Mouse (Mus musculus) spleen, embryonic (tissue): Measurements from ENCODE around the gene Bpgm.

ENCODE experiments used
- CTCF ChIA-PET: fragments of 350-600 bp; sonication (Branson Sonifier 250); formaldehyde crosslinking; loops from one replicate; lab custom pipeline; 2022; lab: Charles Lee

Gene Bpgm

DNA sequence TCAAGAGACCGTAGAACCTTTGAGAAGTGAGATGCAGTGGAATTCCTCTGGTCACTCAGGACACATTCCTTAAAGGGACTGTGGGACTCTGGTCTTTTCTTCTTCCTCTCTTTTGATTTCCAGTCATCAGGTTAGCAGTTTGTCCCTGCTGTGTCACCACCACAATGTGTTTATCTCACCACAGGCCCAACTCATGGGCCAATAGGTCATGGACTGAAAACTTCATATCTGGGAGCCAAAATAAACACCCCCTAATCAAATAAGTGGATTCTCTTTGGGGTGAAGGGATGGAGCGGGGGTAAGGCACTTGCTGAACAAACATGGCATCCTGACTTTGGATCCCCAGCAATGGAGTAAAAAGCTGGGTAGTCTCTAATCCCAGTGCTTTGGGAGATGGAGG lies 52.1 kb downstream of the Bpgm start:
- CTCF ChIA-PET = no interaction called here

GRCm38 (mm10) chr6:34529992-34530391 lies 54.0 kb downstream of the Bpgm start:
- CTCF ChIA-PET = no interaction called here

DNA sequence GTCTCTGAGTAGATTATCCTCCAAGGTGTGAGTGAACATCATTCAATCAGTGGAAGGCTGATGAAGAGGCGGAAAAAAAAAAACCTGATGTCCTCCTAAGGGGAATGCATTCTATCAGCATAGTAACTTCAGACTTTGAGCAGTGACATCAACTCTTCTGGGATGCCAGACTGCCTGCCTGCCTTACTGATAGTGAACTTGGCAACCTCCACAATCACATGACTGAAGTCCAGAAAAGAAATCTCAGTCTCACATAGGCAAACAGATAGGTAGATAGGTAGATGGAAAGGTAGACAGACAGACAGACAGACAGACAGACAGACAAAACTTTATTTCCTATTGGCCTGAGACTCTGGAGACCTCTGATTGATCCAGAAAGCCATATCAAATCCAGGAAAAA lies 57.0 kb downstream of the Bpgm start:
- CTCF ChIA-PET = no interaction called here

DNA sequence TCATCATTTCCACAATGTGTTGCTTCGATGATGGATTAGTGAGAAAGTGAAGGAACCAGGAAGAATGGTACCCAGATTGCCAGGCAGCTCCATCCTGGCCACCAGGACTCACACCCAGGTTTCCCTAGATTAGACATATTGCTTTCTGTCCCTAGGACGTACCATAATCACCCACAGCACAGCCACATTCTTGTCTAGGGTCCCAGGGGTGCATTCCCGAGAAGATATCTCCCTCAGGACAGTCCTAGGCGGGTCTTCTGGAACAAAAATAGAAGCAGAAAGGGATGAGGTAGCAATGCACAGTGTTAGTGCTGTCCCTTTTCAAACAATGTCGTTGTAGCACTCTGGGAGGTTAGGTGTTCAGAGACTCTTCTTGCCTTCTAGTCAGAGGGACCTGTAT lies 57.9 kb downstream of the Bpgm start:
- CTCF ChIA-PET = no interaction called here

DNA sequence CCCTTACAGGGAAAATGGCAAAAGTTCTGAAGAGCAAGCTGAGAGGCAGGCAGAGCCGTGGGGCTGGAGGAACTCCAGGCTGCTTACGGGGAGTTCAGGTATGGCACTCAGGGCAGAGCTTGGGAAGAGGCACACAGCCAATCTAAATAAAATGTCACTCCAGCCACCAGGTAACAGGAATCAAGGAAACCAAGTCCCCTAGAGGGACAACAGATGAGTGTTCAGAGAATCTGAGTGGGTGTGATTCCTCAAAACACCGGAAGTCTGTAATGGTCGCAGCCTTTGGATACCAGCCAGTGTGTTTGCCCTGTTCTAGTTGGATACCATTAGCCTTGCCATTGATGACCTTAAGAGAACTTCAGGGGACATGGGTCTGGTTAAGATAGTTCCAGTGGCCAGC lies 66.9 kb downstream of the Bpgm start:
- CTCF ChIA-PET = no interaction called here

- CTCF ChIA-PET = no interaction called here
These were observed 67.5 kb downstream of the Bpgm start for GRCm38 (mm10) chr6:34543303-34544206.

GRCm38 (mm10) chr6:34544207-34544602 lies 68.2 kb downstream of the Bpgm start:
- CTCF ChIA-PET = no interaction called here

GRCm38 (mm10) chr6:34545286-34545685 lies 69.3 kb downstream of the Bpgm start:
- CTCF ChIA-PET = no interaction called here

DNA sequence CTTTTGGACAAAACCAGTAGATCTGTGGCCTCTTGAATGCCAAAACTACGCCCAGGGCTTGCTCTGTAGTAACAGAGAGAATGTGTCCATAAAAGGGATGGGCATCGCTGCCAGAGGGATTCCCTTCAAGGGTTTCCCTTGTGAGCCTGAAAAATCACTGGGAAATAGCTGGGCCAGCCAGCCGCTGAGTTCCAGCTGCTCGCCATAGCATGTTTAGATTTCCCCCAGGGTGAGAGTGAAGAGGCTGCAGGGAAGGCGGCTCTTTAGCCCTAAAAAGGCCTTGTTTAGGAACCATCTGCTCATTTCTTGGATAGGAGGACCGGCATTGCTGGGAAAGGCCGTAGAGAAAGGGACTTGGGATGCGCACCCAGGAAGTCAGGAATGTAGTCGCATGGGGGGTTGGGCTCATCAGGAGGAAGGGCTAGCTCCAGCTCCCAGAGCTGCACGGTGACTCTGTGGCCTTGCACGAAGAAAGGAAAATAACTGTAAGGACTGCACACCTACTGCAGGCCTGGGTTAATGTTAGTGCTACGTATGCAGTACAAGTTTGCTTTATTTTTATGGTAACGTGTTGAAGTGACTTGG lies 72.5 kb downstream of the Bpgm start:
- CTCF ChIA-PET = interaction anchor here (0.6 kb wide), 1 partner anchor 586 kb away, joined by 10 read pairs; no protein-coding TSS in a partner anchor

DNA sequence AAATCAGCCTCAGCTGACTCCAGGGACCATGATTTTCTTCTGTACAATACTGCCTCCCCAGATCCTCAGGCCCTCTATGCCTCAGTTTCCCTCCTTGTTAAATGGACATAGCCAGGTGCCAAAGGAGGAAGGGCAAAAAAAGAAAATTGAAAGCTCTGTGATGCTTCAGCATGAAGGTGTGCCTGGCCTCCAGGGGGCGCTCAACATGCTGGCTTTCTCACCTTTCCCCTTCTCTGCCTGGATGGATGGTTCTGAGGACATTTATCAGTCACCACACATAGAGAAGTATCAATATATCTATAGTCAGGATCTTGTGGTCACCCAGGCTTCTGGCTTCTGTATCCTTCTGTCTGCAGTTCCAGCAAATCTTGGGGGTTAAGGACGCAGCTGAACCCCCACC lies 73.0 kb downstream of the Bpgm start:
- CTCF ChIA-PET = no interaction called here

- CTCF ChIA-PET = no interaction called here
These were observed 76.6 kb downstream of the Bpgm start for GRCm38 (mm10) chr6:34552489-34553157.

DNA sequence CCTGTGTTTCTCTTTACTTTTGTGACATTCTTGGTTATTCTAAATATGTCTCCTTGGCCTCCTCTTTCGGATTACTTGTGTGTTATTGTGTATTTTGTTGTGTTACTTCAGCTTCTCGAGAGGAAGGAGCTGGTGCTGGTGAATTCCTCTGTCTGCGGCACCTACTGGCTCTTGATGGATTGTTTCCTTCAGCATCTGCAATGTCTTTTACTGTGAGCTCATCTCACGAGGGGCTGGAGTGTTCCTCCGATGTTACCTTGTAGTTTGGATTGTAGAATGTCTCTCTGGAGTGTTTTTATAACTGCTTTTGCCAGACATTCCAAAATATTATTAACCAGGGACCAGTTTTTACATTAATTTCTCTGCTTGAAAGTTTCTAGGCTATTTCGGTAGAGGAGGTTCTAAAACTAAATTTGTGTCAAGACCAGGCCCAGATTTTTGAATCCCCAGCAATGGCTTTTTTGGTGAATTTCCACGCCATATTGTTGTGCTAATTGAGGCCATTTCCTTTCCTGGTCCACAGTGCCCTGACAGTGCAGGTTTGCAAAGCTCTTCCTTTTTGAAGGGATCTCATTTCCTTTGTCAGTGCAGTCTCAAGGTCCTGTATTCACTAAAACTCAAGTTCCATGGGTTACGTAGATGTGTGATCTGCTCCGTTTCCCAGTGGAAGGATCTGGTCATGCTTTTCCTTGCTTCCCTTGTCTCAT lies 78.4 kb downstream of the Bpgm start:
- CTCF ChIA-PET = no interaction called here
